ENCODE assay signal across 8 mouse cellular contexts in genomic region chr10:84701110-84701509, GRCm38 (mm10). TPM values are rescaled to one million over a fixed set of nuclear protein-coding genes. Genes with fewer than 3 reads are reported as not detected.
DNase-seq lines count a peak whose midpoint lies in the region; ATAC-seq and TF ChIP-seq lines count a peak whose summit lies in the region.

No protein-coding gene starts in this region.

- no peak overlapping the region for H3ac ChIP-seq in myocyte (ENCODE audit: control insufficient read depth, insufficient read length)

- H3K9ac ChIP-seq in intestine, embryonic 15.5 days, result no peak overlapping the region
- no peak overlapping the region for H3K9ac ChIP-seq in hindbrain, embryonic 16.5 days (ENCODE audit: low read depth, low read length)

- DNase-seq in right cerebral cortex, adult 18-20 months, result peak; percentile 58
- DNase-seq in right cerebral cortex, postnatal 4 days, result no peak
- DNase-seq in adrenal gland, postnatal 36 days, result peak; percentile 89
- DNase-seq in heart, postnatal 10 days, result peak; percentile 68 to 75
- no peak for DNase-seq in embryo, embryonic 10 days (ENCODE audit: low spot score)

- no peak overlapping the region for H3K27ac ChIP-seq in intestine, embryonic 15.5 days
- H3K27ac ChIP-seq in hindbrain, embryonic 16.5 days (ENCODE audit: low read depth, low read length), result no peak overlapping the region

- no peak for ATAC-seq in intestine, embryonic 15.5 days
- ATAC-seq in hindbrain, embryonic 16.5 days, result no peak

- peaks cover 12% of the 10 kb centered on the region for H3K36me3 ChIP-seq in myocyte (ENCODE audit: control insufficient read depth, insufficient read depth)
- H3K36me3 ChIP-seq in intestine, embryonic 15.5 days, result 0 out of 2 replicates have a peak, but pooled peaks cover 2% of the 10 kb centered on the region
- H3K36me3 ChIP-seq in hindbrain, embryonic 16.5 days (ENCODE audit: control insufficient read depth, insufficient read depth, low read length), result peaks cover 30% of the 10 kb centered on the region

- no peaks in the 10 kb centered on the region for H3K4me1 ChIP-seq in intestine, embryonic 15.5 days (replicated peaks)
- H3K4me1 ChIP-seq in hindbrain, embryonic 16.5 days (ENCODE audit: control insufficient read depth, insufficient read depth, low read depth, low read length), result no peaks in the 10 kb centered on the region

- intact Hi-C loops in heart, postnatal 10 days (cut with DNase I), result no loop called here

- H3K79me2 ChIP-seq in myocyte (ENCODE audit: control insufficient read depth, insufficient read depth), result no peaks in the 10 kb centered on the region

- H3K4me2 ChIP-seq in myocyte (ENCODE audit: low read depth), result peak overlapping the region; percentile 26
- H3K4me2 ChIP-seq in intestine, embryonic 15.5 days (replicated peaks), result no peak overlapping the region
- H3K4me2 ChIP-seq in hindbrain, embryonic 16.5 days (ENCODE audit: low read length), result no peak overlapping the region

- no peaks in the 10 kb centered on the region for H3K9me3 ChIP-seq in intestine, embryonic 15.5 days
- H3K9me3 ChIP-seq in hindbrain, embryonic 16.5 days (ENCODE audit: control insufficient read depth, low read length), result no peaks in the 10 kb centered on the region

- 77% methylated on average over 8 of the region's 8 CpGs for WGBS in intestine, embryonic 15.5 days
- 78% methylated on average over 8 of the region's 8 CpGs for WGBS in hindbrain, embryonic 16.5 days

- no peaks in the 10 kb centered on the region for H3K27me3 ChIP-seq in myocyte (ENCODE audit: control insufficient read depth, insufficient read depth, insufficient read length)
- no peaks in the 10 kb centered on the region for H3K27me3 ChIP-seq in intestine, embryonic 15.5 days (replicated peaks)
- H3K27me3 ChIP-seq in hindbrain, embryonic 16.5 days (replicated peaks; ENCODE audit: control insufficient read depth, insufficient read depth, low read length), result no peaks in the 10 kb centered on the region

- H3K4me3 ChIP-seq in myocyte, result no peak overlapping the region
- H3K4me3 ChIP-seq in intestine, embryonic 15.5 days (replicated peaks), result no peak overlapping the region
- H3K4me3 ChIP-seq in hindbrain, embryonic 16.5 days (ENCODE audit: low read length), result no peak overlapping the region

- TF ChIP-seq POLR2A in myocyte (IDR thresholded peaks at IDR 0.05; ENCODE audit: insufficient read length, low read depth), result no peak

TF ChIP-seq in myocyte, 11 proteins besides CTCF, POLR2A, EP300 and RAD21:
- TF ChIP-seq MYOG (IDR thresholded peaks at IDR 0.05; ENCODE audit: control insufficient read depth in 1 of 3, insufficient read depth in 1 of 3, insufficient read length in 2 of 3, low read depth in 2 of 3) (no peak), USF1 (IDR thresholded peaks at IDR 0.05; ENCODE audit: low read depth) (peak; percentile 32)

RNA-seq across cellular contexts. Expression of gene Rfx4, which starts 54.8 kb away (rescaled TPM):
- total RNA-seq in adrenal gland, postnatal 36 days (2021), result not detected
- total RNA-seq in heart, postnatal 10 days (2021), result under 1 TPM; 0.10 TPM
- polyA plus RNA-seq in myocyte (2012; fragmentation: generic; extraction: Trizol), result 0.12 TPM
- not detected in 2 replicates for polyA plus RNA-seq in intestine, embryonic 15.5 days (2015; fragmentation: Nextera tagmentation; extraction: Ambion mirVana)
- polyA plus RNA-seq in hindbrain, embryonic 16.5 days (2015; fragmentation: Nextera tagmentation; extraction: Ambion mirVana), result 16.1 and 22.1 TPM in 2 replicates

Comparison
In these comparisons a context has a peak if more than half of its experiments do, and no peak if none do; other contexts are left out.
1. DNase-seq: peak in right cerebral cortex, adult 18-20 months (single experiment), adrenal gland, postnatal 36 days (2 of 2) and heart, postnatal 10 days (2 of 2); none in right cerebral cortex, postnatal 4 days (single experiment) and embryo, embryonic 10 days (single experiment).
2. RNA of gene Rfx4, which starts 54.8 kb away (polyA plus RNA-seq): 16.1 to 22.1 TPM in hindbrain, embryonic 16.5 days; 0.12 TPM in myocyte (single experiment) and not detected in intestine, embryonic 15.5 days; every median in the first group is over 10 times any median in the second.